Comparison of ENCODE assay signal across 18 mouse cellular contexts in the genomic region with DNA sequence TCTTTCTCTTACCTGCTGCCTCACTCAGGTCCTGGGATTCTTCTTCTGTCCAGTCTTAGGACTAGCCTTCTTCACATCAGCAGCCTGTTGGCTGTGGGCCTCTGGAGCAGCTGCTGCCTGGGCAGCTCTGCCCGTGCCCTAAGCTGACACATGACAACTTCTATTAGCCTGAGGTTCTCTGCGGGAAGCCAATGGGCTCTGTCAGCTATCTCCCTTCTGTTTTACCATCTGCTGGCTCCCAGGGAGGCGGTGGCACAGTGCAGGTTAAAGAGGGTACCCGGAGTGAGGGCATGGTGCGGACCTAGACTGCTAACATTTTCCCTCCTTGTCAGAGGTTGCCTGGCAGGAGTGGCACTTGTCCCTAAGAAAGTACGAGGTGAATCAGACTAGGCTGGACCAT. TPM values are rescaled to one million over a fixed set of nuclear protein-coding genes. Genes with fewer than 3 reads are reported as not detected.
DNase-seq lines count a peak whose midpoint lies in the region; ATAC-seq and TF ChIP-seq lines count a peak whose summit lies in the region.
"Had no signal": no experiment of that assay in that cellular context is flagged by ENCODE, and none has a peak within 500 bp of the region (broad histone marks: within the 10 kb centered on the region; RNA-seq: fewer than 3 reads in every experiment).

No protein-coding gene starts in this region.

- 0 out of 2 replicates have a peak overlapping the region, but pooled peaks have one; percentile 20 for H3K27ac ChIP-seq in hindbrain, postnatal 0 days
- H3K27ac ChIP-seq in hindbrain, embryonic 12.5 days = no peak overlapping the region
- H3K27ac ChIP-seq: intestine, embryonic 15.5 days had no signal

- H3K9me3 ChIP-seq in hindbrain, postnatal 0 days (ENCODE audit: low read length) = no peaks in the 10 kb centered on the region
- no peaks in the 10 kb centered on the region for H3K9me3 ChIP-seq in hindbrain, embryonic 12.5 days (replicated peaks)
- H3K9me3 ChIP-seq: intestine, embryonic 15.5 days had no signal

- intact Hi-C loops in gastrocnemius, postnatal 14 days (cut with DNase I; ENCODE audit: low total_unique reads) = no loop called here

- 36% methylated on average over 6 of the region's 6 CpGs for WGBS in hindbrain, postnatal 0 days
- WGBS in hindbrain, embryonic 12.5 days = 57% methylated on average over 6 of the region's 6 CpGs

- no peak overlapping the region for H3K4me3 ChIP-seq in hindbrain, postnatal 0 days (ENCODE audit: low read length)
- no peak overlapping the region for H3K4me3 ChIP-seq in hindbrain, embryonic 12.5 days
- H3K4me3 ChIP-seq: intestine, embryonic 15.5 days had no signal

- H3K9ac ChIP-seq in hindbrain, postnatal 0 days (replicated peaks; ENCODE audit: low read length) = no peak overlapping the region
- no peak overlapping the region for H3K9ac ChIP-seq in hindbrain, embryonic 12.5 days
- H3K9ac ChIP-seq: intestine, embryonic 15.5 days had no signal

- peak; percentile 77 for ATAC-seq in hindbrain, postnatal 0 days
- no peak for ATAC-seq in hindbrain, embryonic 12.5 days (ENCODE audit: low FRiP score)
- ATAC-seq: intestine, embryonic 15.5 days had no signal

- H3K4me1 ChIP-seq in hindbrain, postnatal 0 days (ENCODE audit: insufficient read depth, low read length) = no peaks in the 10 kb centered on the region
- peaks cover 2% of the 10 kb centered on the region for H3K4me1 ChIP-seq in hindbrain, embryonic 12.5 days
- H3K4me1 ChIP-seq: intestine, embryonic 15.5 days had no signal

- no peak for TF ChIP-seq CTCF in hindbrain, postnatal 0 days (IDR thresholded peaks at IDR 0.05; ENCODE audit: low read depth)

- H3K36me3 ChIP-seq in hindbrain, postnatal 0 days (ENCODE audit: insufficient read depth, low read length) = no peaks in the 10 kb centered on the region
- H3K36me3 ChIP-seq in hindbrain, embryonic 12.5 days = no peaks in the 10 kb centered on the region
- H3K36me3 ChIP-seq: intestine, embryonic 15.5 days had no signal

- no peaks in the 10 kb centered on the region for H3K27me3 ChIP-seq in hindbrain, postnatal 0 days (ENCODE audit: insufficient read depth, low read length)
- H3K27me3 ChIP-seq in hindbrain, embryonic 12.5 days = no peaks in the 10 kb centered on the region
- H3K27me3 ChIP-seq: intestine, embryonic 15.5 days had no signal

- H3K4me2 ChIP-seq in hindbrain, postnatal 0 days (ENCODE audit: low read depth, low read length) = no peak overlapping the region
- no peak overlapping the region for H3K4me2 ChIP-seq in hindbrain, embryonic 12.5 days (replicated peaks)
- H3K4me2 ChIP-seq: intestine, embryonic 15.5 days; liver, embryonic 11.5 days had no signal

- peak; percentile 75 for DNase-seq in hindbrain, postnatal 0 days (ENCODE audit: low spot score)
- DNase-seq in cerebellum, adult 8-10 months = peak; percentile 47
- DNase-seq in gastrocnemius, postnatal 14 days = peak; percentile 64
- peak; percentile 55 for DNase-seq in skeletal muscle tissue, adult 2 months (ENCODE audit: low read depth, low spot score)
- DNase-seq in T-cell, adult 2 months (ENCODE audit: low spot score) = no peak
- DNase-seq in adrenal gland, postnatal 14 days = no peak
- DNase-seq: kidney, postnatal 14 days; right cerebral cortex, postnatal 14 days; thymus, postnatal 25 days had no signal

RNA-seq across cellular contexts. Expression of a gene that starts 39.5 kb away (rescaled TPM):
- not detected in 2 replicates for total RNA-seq in hindbrain, postnatal 0 days (2014; rRNA removed)
- not detected in 2 replicates for polyA plus RNA-seq in hindbrain, postnatal 0 days (2015; fragmentation: Nextera tagmentation; extraction: Ambion mirVana)
- polyA plus RNA-seq in hindbrain, embryonic 12.5 days (2016; fragmentation: Nextera tagmentation; extraction: Ambion mirVana) = not detected in 2 replicates
- not detected for total RNA-seq in gastrocnemius, postnatal 14 days (2021)
- total RNA-seq in adrenal gland, postnatal 14 days (2021) = not detected in 2 replicates
- total RNA-seq: gastrocnemius, adult 8-10 months; left cerebral cortex, adult 18-20 months; neutrophil, adult 5-6 weeks had no signal
- polyA plus RNA-seq: heart, embryonic 16.5 days; intestine, embryonic 15.5 days; liver, embryonic 11.5 days; lung, embryonic 16.5 days; stomach, embryonic 14.5 days had no signal

Comparison
In these comparisons a context has a peak if more than half of its experiments do, and no peak if none do; other contexts are left out.
1. DNase-seq: peak in hindbrain, postnatal 0 days (single experiment), cerebellum, adult 8-10 months (single experiment), gastrocnemius, postnatal 14 days (single experiment) and skeletal muscle tissue, adult 2 months (single experiment); none in T-cell, adult 2 months (single experiment) and adrenal gland, postnatal 14 days (single experiment).